Mouse (Mus musculus) bone marrow macrophage, adult 2 months (primary cell): Measurements from ENCODE around the gene Yeats2.

ENCODE experiments used
- CTCF ChIP-seq: IDR thresholded peaks from 2 replicates; pipeline ENCODE4 v1.5.1; 2012; ENCODE audit warnings: low read depth, mild to moderate bottlenecking, low read length, moderate library complexity
- POLR2A ChIP-seq: IDR thresholded peaks from 2 replicates; pipeline ENCODE4 v1.6.1; 2012; ENCODE audit warnings: mild to moderate bottlenecking, low read depth, low read length, borderline replicate concordance

DNA sequence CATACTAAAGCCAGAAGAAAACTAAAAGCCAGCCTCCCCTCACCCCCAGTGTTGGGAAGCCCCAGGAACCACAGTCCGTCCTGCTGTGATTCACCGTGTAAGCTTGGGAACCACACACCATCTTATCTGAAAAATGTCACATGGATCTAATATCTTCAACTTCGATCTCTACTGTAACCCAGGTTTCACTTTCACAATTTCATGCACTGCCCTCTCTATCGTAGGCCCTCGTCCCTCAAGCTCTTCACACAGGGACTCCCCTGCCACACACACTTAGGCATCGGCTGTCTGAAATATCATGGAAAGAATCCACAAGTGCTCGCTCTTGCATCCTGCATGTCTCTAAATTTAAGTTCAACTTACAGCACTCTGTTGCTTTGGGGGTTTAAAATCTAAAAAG, 124.2 kb downstream of the Yeats2 start:
- TF ChIP-seq POLR2A (no peak), CTCF (no peak)
